Mouse (Mus musculus): ENCODE data around the gene Slc7a1. TPM values are rescaled to one million over a fixed set of nuclear protein-coding genes. Genes with fewer than 3 reads are reported as not detected.

Slc7a1 gene
- polyA plus RNA-seq, 1 experiment from 2014 or later: 23.0 TPM

DNA sequence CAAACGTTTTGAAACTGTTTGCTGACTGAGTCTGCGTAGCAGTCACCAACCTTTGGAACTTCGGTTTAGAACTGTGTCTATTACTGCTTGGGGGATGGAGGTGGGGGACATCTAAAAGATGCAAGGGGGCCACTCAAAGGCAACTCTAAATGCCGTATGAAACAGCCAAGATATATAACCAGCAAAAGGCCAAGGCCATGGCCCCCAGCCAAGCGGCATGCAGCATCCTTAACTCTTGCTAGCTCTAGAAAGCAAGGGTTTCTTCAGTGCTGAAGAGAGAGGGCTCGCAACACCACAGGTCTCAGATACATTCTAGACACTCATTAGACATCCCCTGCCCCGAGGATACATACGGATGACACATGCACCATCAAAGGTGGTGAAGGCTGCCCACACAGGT lies 6.4 kb downstream of the Slc7a1 start:
- Histone ChIP-seq H3K4me2 (ENCODE audit: low read length) (no peak overlapping the region), H3K4me3 (ENCODE audit: control insufficient read depth in 1 of 2, insufficient read depth in 1 of 2, low read depth in 1 of 2, low read length in 2 of 2) (no peak overlapping the region), H3K4me1 (ENCODE audit: control insufficient read depth in 2 of 2, insufficient read depth in 2 of 2, low read length in 2 of 2) (peaks cover 5 to 16% of the 10 kb centered on the region in 2 experiments), H3K27ac (replicated peaks in 1 of 2; ENCODE audit: control insufficient read depth in 1 of 2, insufficient read depth in 1 of 2, low read depth in 2 of 2, low read length in 2 of 2) (no peak overlapping the region), H3K9ac (ENCODE audit: low read length) (no peak overlapping the region), H3K27me3 (ENCODE audit: control insufficient read depth, insufficient read depth, low read length) (no peaks in the 10 kb centered on the region), H3K36me3 (ENCODE audit: control insufficient read depth, insufficient read depth, low read length) (peaks cover 26% of the 10 kb centered on the region), H3K9me3 (ENCODE audit: control insufficient read depth, low read length) (no peaks in the 10 kb centered on the region)
- WGBS: 85% methylated on average over 8 of the region's 8 CpGs
- ATAC-seq (ENCODE audit: insufficient number of reproducible peaks, insufficient read depth, low FRiP score, low read depth): no peak

DNA sequence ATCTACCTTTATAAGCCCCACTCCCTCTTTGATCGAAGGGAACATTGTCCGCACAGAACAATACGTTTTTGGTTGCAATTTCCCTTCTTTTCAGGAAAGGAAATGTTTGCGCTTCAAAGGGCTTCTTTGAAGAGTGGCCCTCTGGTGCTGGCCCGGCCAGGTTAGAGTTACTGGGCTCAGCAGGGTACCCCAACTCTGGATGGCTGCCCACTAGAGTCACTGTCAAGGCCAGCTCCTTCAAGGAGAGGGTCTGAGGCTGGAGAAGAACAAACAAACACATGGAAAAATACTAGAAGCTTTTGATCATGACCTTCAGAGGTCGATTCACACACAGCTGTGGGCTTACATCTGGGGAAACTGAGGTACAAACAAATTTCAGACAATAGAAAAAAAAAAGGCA lies 6.9 kb downstream of the Slc7a1 start:
- ATAC-seq (ENCODE audit: insufficient number of reproducible peaks, insufficient read depth, low FRiP score, low read depth): no peak
- Histone ChIP-seq H3K27ac (replicated peaks in 1 of 2; ENCODE audit: control insufficient read depth in 1 of 2, insufficient read depth in 1 of 2, low read depth in 2 of 2, low read length in 2 of 2) (no peak overlapping the region), H3K4me1 (ENCODE audit: control insufficient read depth in 2 of 2, insufficient read depth in 2 of 2, low read length in 2 of 2) (peaks cover 5 to 15% of the 10 kb centered on the region in 2 experiments), H3K9ac (ENCODE audit: low read length) (no peak overlapping the region), H3K36me3 (ENCODE audit: control insufficient read depth, insufficient read depth, low read length) (peaks cover 26% of the 10 kb centered on the region), H3K4me3 (ENCODE audit: control insufficient read depth in 1 of 2, insufficient read depth in 1 of 2, low read depth in 1 of 2, low read length in 2 of 2) (no peak overlapping the region), H3K27me3 (ENCODE audit: control insufficient read depth, insufficient read depth, low read length) (no peaks in the 10 kb centered on the region), H3K4me2 (ENCODE audit: low read length) (no peak overlapping the region), H3K9me3 (ENCODE audit: control insufficient read depth, low read length) (no peaks in the 10 kb centered on the region)
- WGBS: 83% methylated on average over 6 of the region's 6 CpGs

- 73% methylated on average over 15 of the region's 15 CpGs for WGBS
- ATAC-seq (ENCODE audit: insufficient number of reproducible peaks, insufficient read depth, low FRiP score, low read depth): no peak
These were observed 10.4 kb downstream of the Slc7a1 start for GRCm38 (mm10) chr5:148389007-148389970.

DNA sequence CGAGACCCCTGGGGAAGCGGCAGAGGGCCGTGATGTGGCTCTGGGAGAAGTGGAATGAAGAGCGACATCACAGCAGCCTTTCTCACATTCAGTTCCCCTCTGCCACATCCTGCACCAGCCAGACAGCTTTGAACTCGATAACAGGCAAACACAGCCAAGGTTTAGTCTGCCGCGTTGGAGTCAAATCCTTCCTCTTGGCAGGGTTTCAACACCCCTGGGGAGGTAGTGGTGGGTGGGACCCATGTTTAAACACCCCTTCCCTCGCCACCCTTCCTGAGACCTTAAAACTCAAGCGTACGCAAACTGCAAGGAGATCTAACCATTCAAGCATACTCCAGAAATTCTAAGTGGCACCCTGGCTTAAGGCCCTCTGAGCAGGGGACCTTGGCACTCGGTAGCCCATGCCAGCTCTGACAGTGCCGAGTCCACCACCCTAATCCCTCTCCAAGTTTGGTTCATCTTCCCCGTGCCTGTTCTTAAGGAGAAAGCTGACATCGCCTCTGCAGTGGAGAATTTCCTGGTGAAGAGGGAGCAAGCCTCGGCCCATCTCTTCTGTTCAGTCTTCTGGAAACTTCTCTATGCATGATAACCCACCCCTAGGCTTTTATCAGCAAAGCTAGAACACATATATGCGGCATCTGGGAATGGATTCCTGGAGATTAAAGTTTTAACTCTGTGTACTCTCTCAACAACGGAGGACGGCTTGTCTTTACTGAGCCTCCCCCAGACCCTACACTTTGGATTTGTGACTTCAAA lies 11.3 kb downstream of the Slc7a1 start:
- no peak for ATAC-seq (ENCODE audit: insufficient number of reproducible peaks, insufficient read depth, low FRiP score, low read depth)
- Histone ChIP-seq H3K36me3 (ENCODE audit: control insufficient read depth, insufficient read depth, low read length) (peaks cover 8% of the 10 kb centered on the region; the same call in 1 of the 2 replicates), H3K4me2 (ENCODE audit: low read length) (no peak overlapping the region), H3K9ac (ENCODE audit: low read length) (no peak overlapping the region), H3K27me3 (ENCODE audit: control insufficient read depth, insufficient read depth, low read length) (no peaks in the 10 kb centered on the region), H3K4me1 (ENCODE audit: control insufficient read depth in 2 of 2, insufficient read depth in 2 of 2, low read length in 2 of 2) (peaks cover 26 to 29% of the 10 kb centered on the region in 2 experiments), H3K9me3 (ENCODE audit: control insufficient read depth, low read length) (no peaks in the 10 kb centered on the region), H3K4me3 (ENCODE audit: control insufficient read depth in 1 of 2, insufficient read depth in 1 of 2, low read depth in 1 of 2, low read length in 2 of 2) (no peak overlapping the region), H3K27ac (replicated peaks in 1 of 2; ENCODE audit: control insufficient read depth in 1 of 2, insufficient read depth in 1 of 2, low read depth in 2 of 2, low read length in 2 of 2) (peak overlapping the region in 1 of 2 experiments; percentile 4; a peak in 1 of 4 replicates)
- WGBS: 55% methylated on average over 18 of the region's 18 CpGs

More at GRCm38 (mm10) chr5:148389007-148389970, 10.4 kb downstream of the Slc7a1 start:
- Histone ChIP-seq H3K4me1 (ENCODE audit: control insufficient read depth in 2 of 2, insufficient read depth in 2 of 2, low read length in 2 of 2) (peaks cover 17 to 23% of the 10 kb centered on the region in 2 experiments), H3K27me3 (ENCODE audit: control insufficient read depth, insufficient read depth, low read length) (no peaks in the 10 kb centered on the region), H3K4me2 (ENCODE audit: low read length) (no peak overlapping the region), H3K36me3 (ENCODE audit: control insufficient read depth, insufficient read depth, low read length) (peaks cover 16% of the 10 kb centered on the region), H3K4me3 (ENCODE audit: control insufficient read depth in 1 of 2, insufficient read depth in 1 of 2, low read depth in 1 of 2, low read length in 2 of 2) (no peak overlapping the region), H3K9ac (ENCODE audit: low read length) (no peak overlapping the region), H3K27ac (replicated peaks in 1 of 2; ENCODE audit: control insufficient read depth in 1 of 2, insufficient read depth in 1 of 2, low read depth in 2 of 2, low read length in 2 of 2) (peak overlapping the region in 1 of 2 experiments; percentile 4; a peak in 1 of 4 replicates), H3K9me3 (ENCODE audit: control insufficient read depth, low read length) (no peaks in the 10 kb centered on the region)

DNA sequence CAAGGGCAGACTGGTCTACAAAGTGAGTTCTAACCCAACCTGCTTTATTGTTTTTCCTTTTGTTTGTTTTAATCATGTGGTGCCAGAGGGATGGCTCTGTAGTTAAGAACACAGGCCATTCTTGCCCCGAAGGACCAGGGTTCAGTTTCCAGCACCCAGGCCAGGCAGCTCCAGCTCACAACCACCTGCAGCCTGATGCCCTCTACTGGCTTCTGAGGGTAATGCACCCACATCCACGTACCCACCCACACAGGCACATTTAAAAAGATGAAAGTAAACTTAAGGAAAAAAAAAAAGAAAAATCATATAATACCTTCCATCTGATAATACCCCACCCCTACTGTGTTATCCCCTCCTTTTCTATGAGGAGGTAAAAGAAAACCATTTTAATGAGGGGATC lies 11.9 kb downstream of the Slc7a1 start:
- H3K9me3 ChIP-seq (ENCODE audit: control insufficient read depth, low read length): no peaks in the 10 kb centered on the region
- peaks cover 26 to 29% of the 10 kb centered on the region in 2 experiments for H3K4me1 ChIP-seq (ENCODE audit: control insufficient read depth in 2 of 2, insufficient read depth in 2 of 2, low read length in 2 of 2)
- H3K36me3 ChIP-seq (ENCODE audit: control insufficient read depth, insufficient read depth, low read length): 0 out of 2 replicates have a peak, but pooled peaks cover 2% of the 10 kb centered on the region
- H3K27ac ChIP-seq (replicated peaks in 1 of 2; ENCODE audit: control insufficient read depth in 1 of 2, insufficient read depth in 1 of 2, low read depth in 2 of 2, low read length in 2 of 2): no peak overlapping the region
- H3K27me3 ChIP-seq (ENCODE audit: control insufficient read depth, insufficient read depth, low read length): no peaks in the 10 kb centered on the region
- no peak overlapping the region for H3K4me3 ChIP-seq (ENCODE audit: control insufficient read depth in 1 of 2, insufficient read depth in 1 of 2, low read depth in 1 of 2, low read length in 2 of 2)
- H3K4me2 ChIP-seq (ENCODE audit: low read length): no peak overlapping the region
- WGBS: 97% methylated on average over 2 of the region's 2 CpGs
- no peak overlapping the region for H3K9ac ChIP-seq (ENCODE audit: low read length)
- no peak for ATAC-seq (ENCODE audit: insufficient number of reproducible peaks, insufficient read depth, low FRiP score, low read depth)

DNA sequence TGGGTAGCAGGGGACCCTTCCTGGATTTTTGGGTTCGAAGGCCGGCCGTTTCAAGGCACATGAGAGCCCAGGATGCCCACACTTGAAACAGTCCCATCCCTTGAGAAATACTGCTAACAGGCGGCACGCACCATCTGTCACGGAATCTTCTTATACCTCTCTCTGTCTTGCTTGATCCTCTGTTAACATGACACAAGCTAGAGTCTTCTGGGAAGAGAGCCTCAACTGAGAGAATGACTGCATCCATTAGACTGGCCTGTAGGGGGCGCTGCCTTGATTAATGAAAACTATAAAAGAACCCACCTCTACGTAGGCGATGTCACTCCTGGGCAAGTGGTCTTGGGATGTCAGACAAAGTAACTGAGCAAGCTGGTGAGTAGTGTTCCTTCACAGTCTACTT lies 13.2 kb downstream of the Slc7a1 start:
- H3K4me2 ChIP-seq (ENCODE audit: low read length): no peak overlapping the region
- H3K36me3 ChIP-seq (ENCODE audit: control insufficient read depth, insufficient read depth, low read length): no peaks in the 10 kb centered on the region
- H3K9me3 ChIP-seq (ENCODE audit: control insufficient read depth, low read length): no peaks in the 10 kb centered on the region
- H3K9ac ChIP-seq (ENCODE audit: low read length): no peak overlapping the region
- WGBS: 89% methylated on average over 9 of the region's 9 CpGs
- H3K27me3 ChIP-seq (ENCODE audit: control insufficient read depth, insufficient read depth, low read length): no peaks in the 10 kb centered on the region
- H3K4me3 ChIP-seq (ENCODE audit: control insufficient read depth in 1 of 2, insufficient read depth in 1 of 2, low read depth in 1 of 2, low read length in 2 of 2): no peak overlapping the region
- ATAC-seq (ENCODE audit: insufficient number of reproducible peaks, insufficient read depth, low FRiP score, low read depth): no peak
- 0 out of 4 replicates have a peak overlapping the region, but pooled peaks of 1 of the 2 experiments have one; percentile 5 for H3K27ac ChIP-seq (replicated peaks in 1 of 2; ENCODE audit: control insufficient read depth in 1 of 2, insufficient read depth in 1 of 2, low read depth in 2 of 2, low read length in 2 of 2)
- peaks cover 26 to 29% of the 10 kb centered on the region in 2 experiments for H3K4me1 ChIP-seq (ENCODE audit: control insufficient read depth in 2 of 2, insufficient read depth in 2 of 2, low read length in 2 of 2)

DNA sequence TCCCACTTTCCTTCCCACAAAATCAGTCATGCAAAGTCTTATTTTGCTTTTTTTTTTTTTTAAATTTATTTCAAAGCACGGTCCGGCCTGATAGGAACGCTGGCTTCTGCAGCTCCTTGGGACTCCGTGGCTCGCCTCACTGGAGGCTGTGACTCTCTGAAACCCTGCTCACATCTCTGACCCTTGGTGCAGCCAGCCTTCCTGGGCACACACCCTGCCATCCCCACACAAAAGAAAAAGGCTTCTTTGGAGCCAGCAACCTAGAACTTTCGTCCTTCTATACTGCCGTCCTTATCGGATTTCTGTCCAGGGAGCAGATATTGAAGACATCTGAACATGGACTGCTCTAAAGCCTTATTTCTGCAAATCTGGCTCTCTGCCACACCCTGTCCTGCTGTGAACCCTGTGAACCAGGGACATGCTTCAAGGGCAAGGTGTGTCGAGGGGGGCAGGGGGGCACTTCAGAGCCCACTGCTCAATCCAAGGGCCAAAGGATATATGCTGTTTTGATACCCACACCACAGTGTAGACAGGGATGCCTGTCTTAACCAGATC lies 15.1 kb downstream of the Slc7a1 start:
- Histone ChIP-seq H3K4me2 (ENCODE audit: low read length) (no peak overlapping the region), H3K9me3 (ENCODE audit: control insufficient read depth, low read length) (no peaks in the 10 kb centered on the region), H3K27ac (replicated peaks in 1 of 2; ENCODE audit: control insufficient read depth in 1 of 2, insufficient read depth in 1 of 2, low read depth in 2 of 2, low read length in 2 of 2) (no peak overlapping the region), H3K4me3 (ENCODE audit: control insufficient read depth in 1 of 2, insufficient read depth in 1 of 2, low read depth in 1 of 2, low read length in 2 of 2) (no peak overlapping the region), H3K36me3 (ENCODE audit: control insufficient read depth, insufficient read depth, low read length) (no peaks in the 10 kb centered on the region), H3K4me1 (ENCODE audit: control insufficient read depth in 2 of 2, insufficient read depth in 2 of 2, low read length in 2 of 2) (peaks cover 26 to 29% of the 10 kb centered on the region in 2 experiments), H3K27me3 (ENCODE audit: control insufficient read depth, insufficient read depth, low read length) (no peaks in the 10 kb centered on the region), H3K9ac (ENCODE audit: low read length) (no peak overlapping the region)
- WGBS: 61% methylated on average over 9 of the region's 9 CpGs
- ATAC-seq (ENCODE audit: insufficient number of reproducible peaks, insufficient read depth, low FRiP score, low read depth): no peak

All from heart, embryonic 14.5 days (tissue).